Mouse (Mus musculus) heart, embryonic 13.5 days (tissue): ENCODE data around the gene Rapgef6. TPM values are rescaled to one million over a fixed set of nuclear protein-coding genes. Genes with fewer than 3 reads are reported as not detected.

Experiments used
- ATAC-seq: fragments of 200-750 bp; cut with Nextera tagmentation; 2 replicates; pipeline ENCODE4 v1.8.0; 2017; ENCODE audit warnings: moderate TSS enrichment; ENCODE audit not compliant: insufficient number of reproducible peaks, low FRiP score, low TSS enrichment; ENCODE audit errors: extremely low read depth
- H3K27ac ChIP-seq: fragments of 300-500 bp; sonication (generic); replicated peaks from 2 replicates; pipeline ENCODE4 v1.5.1; 2015; ENCODE audit warnings: moderate library complexity, mild to moderate bottlenecking, inconsistent platforms
- H3K27me3 ChIP-seq: fragments of 300-500 bp; sonication (generic); replicated peaks from 2 replicates; pipeline ENCODE4 v1.6.1; 2015; ENCODE audit warnings: mild to moderate bottlenecking, inconsistent platforms
- H3K36me3 ChIP-seq: fragments of 300-500 bp; sonication (generic); 2 replicates; pipeline ENCODE4 v1.6.1; 2015; ENCODE audit warnings: mild to moderate bottlenecking, inconsistent platforms
- H3K4me1 ChIP-seq: fragments of 300-500 bp; sonication (generic); 2 replicates; pipeline ENCODE4 v1.6.1; 2015; ENCODE audit warnings: inconsistent platforms
- H3K4me2 ChIP-seq: fragments of 300-500 bp; sonication (generic); 2 replicates; pipeline ENCODE4 v1.6.1; 2015; ENCODE audit warnings: inconsistent platforms, mild to moderate bottlenecking, moderate library complexity
- H3K4me3 ChIP-seq: fragments of 300-500 bp; sonication (generic); 2 replicates; pipeline ENCODE4 v1.5.1; 2015; ENCODE audit warnings: moderate library complexity, mild to moderate bottlenecking, inconsistent platforms
- H3K9ac ChIP-seq: fragments of 300-500 bp; sonication (generic); 2 replicates; pipeline ENCODE4 v1.6.1; 2015; ENCODE audit warnings: inconsistent platforms, mild to moderate bottlenecking, moderate library complexity
- H3K9me3 ChIP-seq: fragments of 300-500 bp; sonication (generic); 2 replicates; pipeline ENCODE4 v1.6.1; 2016; ENCODE audit warnings: inconsistent platforms
- WGBS: fragments of 180-500 bp; shearing (Covaris S2); methylation state at CpG from one replicate; pipeline ENCODE4 v1.1.7; 2015; ENCODE audit warnings: mixed read lengths; 5-methylcytosine and 5-hydroxymethylcytosine counted together
- polyA plus RNA-seq: library from polyadenylated mRNA; unstranded; fragments of >200 nt; fragmentation: Nextera tagmentation; extraction: Ambion mirVana; gene quantifications from 2 replicates; pipeline ENCODE4 v1.2.1, GENCODE M21; 2015

Rapgef6 gene
- polyA plus RNA-seq, 1 experiment from 2014 or later, result 24.0 TPM

DNA sequence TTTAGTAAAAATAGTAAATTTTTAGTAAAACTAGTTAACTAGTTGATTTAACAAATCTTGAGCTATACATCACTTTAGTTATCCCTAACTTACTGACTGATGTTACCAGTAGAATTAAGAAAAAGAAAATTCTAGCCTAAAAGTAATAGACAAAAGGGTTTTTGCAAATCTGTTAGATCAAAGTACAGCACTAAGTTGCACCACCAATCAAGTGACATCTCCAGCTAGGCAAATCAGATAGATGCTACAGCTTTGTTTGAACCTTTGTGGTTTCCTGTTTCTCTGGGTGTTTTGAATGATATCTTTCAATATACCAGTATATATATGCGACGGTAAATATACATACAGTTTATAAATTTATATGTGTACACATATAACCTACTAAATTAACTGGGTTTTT, 99.1 kb downstream of the Rapgef6 start:
- H3K9ac ChIP-seq, result no peak overlapping the region
- no peak overlapping the region for H3K27ac ChIP-seq
- H3K4me1 ChIP-seq, result no peaks in the 10 kb centered on the region
- H3K4me2 ChIP-seq, result no peak overlapping the region
- H3K4me3 ChIP-seq, result no peak overlapping the region
- ATAC-seq, result no peak
- H3K9me3 ChIP-seq, result no peaks in the 10 kb centered on the region
- H3K27me3 ChIP-seq, result no peaks in the 10 kb centered on the region
- H3K36me3 ChIP-seq, result peaks cover 18% of the 10 kb centered on the region
- WGBS, result 92% methylated on average over 2 of the region's 2 CpGs

DNA sequence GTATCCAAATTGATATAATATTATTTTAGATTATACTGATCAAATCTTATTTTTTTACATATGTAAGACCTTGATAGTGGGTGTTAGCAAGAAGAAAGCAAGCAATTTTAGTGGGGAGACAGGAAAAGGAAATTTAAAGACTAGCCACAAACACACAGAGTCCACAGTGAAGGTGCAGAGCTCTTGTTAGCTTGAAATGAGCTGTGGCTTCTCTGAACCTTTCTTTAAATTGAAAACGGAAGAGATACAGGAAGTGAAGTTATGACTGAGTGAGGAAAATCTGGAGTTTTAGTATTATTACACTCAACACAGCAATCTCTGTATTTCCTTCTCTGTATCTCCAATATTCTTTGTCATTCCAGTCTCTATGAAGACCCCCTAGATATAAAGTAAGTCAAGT, 104.3 kb downstream of the Rapgef6 start:
- Histone ChIP-seq H3K4me3 (no peak overlapping the region), H3K27ac (no peak overlapping the region), H3K4me1 (no peaks in the 10 kb centered on the region), H3K36me3 (peaks cover 32% of the 10 kb centered on the region), H3K27me3 (no peaks in the 10 kb centered on the region), H3K4me2 (no peak overlapping the region), H3K9ac (no peak overlapping the region), H3K9me3 (no peaks in the 10 kb centered on the region)
- ATAC-seq, result no peak
- WGBS, result 63% methylated on average over 1 of the region's 1 CpGs

DNA sequence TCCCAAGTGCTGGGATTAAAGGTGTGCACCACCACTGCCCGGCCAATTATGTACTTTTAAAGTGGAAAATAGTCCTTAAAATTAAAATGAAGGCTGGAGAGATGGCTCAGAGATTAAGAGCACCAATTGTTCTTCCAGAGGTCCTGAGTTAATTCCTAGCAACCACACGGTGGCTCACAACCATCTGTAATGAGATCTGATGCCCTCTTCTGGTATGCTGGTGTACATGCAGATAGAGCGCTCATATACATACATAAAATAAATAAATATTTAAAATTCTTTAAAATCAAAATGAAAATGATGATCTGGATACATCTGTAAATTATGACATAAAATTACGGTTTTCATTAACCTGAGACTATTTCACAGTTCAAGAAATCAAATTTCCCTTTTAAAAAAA, 123.8 kb downstream of the Rapgef6 start:
- peaks cover 58% of the 10 kb centered on the region for H3K36me3 ChIP-seq
- no peak overlapping the region for H3K4me2 ChIP-seq
- H3K27ac ChIP-seq, result no peak overlapping the region
- peaks cover 3% of the 10 kb centered on the region; the same call in 1 of the 2 replicates for H3K9me3 ChIP-seq
- H3K4me3 ChIP-seq, result no peak overlapping the region
- ATAC-seq, result no peak
- 0 out of 2 replicates have a peak, but pooled peaks cover 3% of the 10 kb centered on the region for H3K4me1 ChIP-seq
- 90% methylated on average over 4 of the region's 4 CpGs for WGBS
- H3K9ac ChIP-seq, result no peak overlapping the region
- H3K27me3 ChIP-seq, result no peaks in the 10 kb centered on the region

DNA sequence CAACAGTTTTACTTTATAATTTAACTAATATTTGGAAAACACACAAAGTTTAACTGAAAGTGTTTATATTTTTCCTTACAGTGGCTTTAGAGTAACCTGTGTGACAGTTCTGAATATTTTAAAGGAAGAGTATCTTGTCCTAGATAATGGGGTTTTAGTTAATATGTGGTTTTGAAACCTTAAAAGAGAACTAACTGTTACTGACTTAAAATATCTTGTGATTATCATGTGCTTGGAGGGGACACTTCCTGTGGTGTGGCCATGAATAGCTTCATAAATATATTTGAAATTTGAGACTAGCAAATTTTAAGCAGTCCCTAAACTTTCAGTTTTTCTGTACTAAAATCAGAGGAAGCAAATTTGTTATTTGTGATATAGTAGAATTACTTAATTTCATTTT, 125.9 kb downstream of the Rapgef6 start:
- Histone ChIP-seq H3K9ac (no peak overlapping the region), H3K9me3 (peaks cover 3% of the 10 kb centered on the region; the same call in 1 of the 2 replicates), H3K36me3 (peaks cover 49% of the 10 kb centered on the region), H3K27ac (no peak overlapping the region), H3K4me1 (0 out of 2 replicates have a peak, but pooled peaks cover 3% of the 10 kb centered on the region), H3K27me3 (no peaks in the 10 kb centered on the region), H3K4me2 (no peak overlapping the region), H3K4me3 (no peak overlapping the region)
- ATAC-seq, result no peak

DNA sequence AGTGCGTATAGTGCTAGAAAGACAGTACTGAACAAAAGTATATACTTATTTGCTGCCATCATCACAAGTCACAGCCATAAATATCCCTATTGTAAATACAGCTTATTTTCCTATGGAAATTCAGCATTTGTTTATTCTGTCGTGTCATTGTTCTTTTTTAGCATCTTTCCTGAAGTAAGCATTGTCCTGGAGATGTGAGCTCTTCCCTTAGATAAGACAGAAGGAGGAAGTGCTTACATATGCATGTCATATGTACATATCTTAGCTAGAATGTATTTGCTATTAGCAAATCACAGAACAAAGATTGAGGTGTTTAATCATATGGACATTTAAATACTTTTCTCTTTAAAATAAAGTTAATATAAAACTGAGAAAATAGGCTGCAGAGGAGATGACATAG, 132.8 kb downstream of the Rapgef6 start:
- no peaks in the 10 kb centered on the region for H3K9me3 ChIP-seq
- no peak overlapping the region for H3K27ac ChIP-seq
- H3K27me3 ChIP-seq, result no peaks in the 10 kb centered on the region
- WGBS, result 76% methylated on average over 2 of the region's 2 CpGs
- peaks cover 53% of the 10 kb centered on the region for H3K36me3 ChIP-seq
- no peak for ATAC-seq
- no peak overlapping the region for H3K4me3 ChIP-seq
- H3K4me2 ChIP-seq, result no peak overlapping the region
- no peaks in the 10 kb centered on the region for H3K4me1 ChIP-seq
- H3K9ac ChIP-seq, result no peak overlapping the region

DNA sequence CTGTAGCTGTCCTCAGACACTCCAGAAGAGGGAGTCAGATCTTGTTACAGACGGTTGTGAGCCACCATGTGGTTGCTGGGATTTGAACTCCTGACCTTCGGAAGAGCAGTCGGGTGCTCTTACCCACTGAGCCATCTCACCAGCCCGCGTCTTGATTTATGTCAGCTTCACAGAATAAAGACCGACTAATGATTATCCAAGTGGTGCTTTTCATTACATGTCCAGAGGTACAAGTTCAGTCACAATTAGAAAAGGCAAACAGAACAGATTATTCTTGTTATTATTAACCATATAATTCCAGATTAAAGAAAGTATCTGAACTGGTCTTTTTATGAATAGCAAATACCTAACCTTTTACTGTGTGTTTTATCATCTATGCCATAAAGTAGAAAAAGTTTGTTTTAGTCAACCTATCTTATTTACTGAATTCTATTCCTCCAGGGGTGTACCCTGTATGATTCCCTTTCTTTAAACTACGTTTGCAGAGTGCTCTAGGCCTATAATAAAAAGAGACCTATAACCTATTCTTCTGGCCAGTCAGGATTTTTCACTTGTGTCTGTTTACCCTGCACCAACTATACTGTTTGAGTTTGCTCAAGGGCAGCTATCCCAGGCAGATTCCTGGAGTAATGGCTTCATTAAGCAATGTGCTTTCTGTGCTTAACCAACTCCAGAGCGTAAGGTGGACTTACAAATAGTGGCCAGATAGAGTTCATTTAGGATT, 151.1 kb downstream of the Rapgef6 start:
- H3K4me1 ChIP-seq, result no peaks in the 10 kb centered on the region
- H3K4me2 ChIP-seq, result no peak overlapping the region
- H3K9me3 ChIP-seq, result no peaks in the 10 kb centered on the region
- H3K27me3 ChIP-seq, result no peaks in the 10 kb centered on the region
- 84% methylated on average over 8 of the region's 8 CpGs for WGBS
- H3K27ac ChIP-seq, result no peak overlapping the region
- H3K9ac ChIP-seq, result no peak overlapping the region
- no peak overlapping the region for H3K4me3 ChIP-seq
- ATAC-seq, result no peak
- peaks cover 37% of the 10 kb centered on the region for H3K36me3 ChIP-seq

DNA sequence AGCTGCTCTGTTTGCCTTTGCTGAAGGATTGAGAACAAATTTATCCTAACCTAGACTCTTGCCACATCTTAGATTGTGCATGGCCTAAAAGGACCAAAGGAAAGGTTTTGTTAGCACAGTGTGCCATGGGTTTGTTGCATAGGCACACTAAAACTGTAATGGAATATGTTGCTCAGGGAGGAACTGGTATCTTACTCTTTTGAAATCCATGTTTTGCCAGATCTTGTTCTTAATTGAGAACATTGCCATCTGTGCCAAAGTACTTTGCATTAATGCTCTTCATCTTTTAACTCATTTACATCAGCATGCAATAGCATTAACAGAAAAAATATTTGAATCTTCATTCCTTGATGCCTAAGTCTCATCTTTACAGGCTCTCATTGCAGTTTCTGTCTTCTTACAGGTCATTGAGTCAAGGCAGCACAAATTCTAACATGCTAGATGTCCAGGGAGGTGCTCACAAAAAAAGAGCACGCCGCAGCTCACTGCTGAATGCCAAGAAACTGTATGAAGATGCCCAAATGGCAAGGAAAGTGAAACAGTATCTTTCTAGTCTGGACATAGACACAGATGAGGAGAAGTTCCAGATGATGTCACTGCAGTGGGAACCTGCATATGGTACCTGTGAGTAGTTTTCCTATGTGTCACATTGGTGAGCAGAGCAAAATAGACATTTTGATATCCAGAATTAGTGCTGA, 153.3 kb downstream of the Rapgef6 start:
- 92% methylated on average over 2 of the region's 2 CpGs for WGBS
- ATAC-seq, result no peak
- Histone ChIP-seq H3K9me3 (no peaks in the 10 kb centered on the region), H3K27ac (no peak overlapping the region), H3K9ac (no peak overlapping the region), H3K4me1 (no peaks in the 10 kb centered on the region), H3K4me2 (no peak overlapping the region), H3K36me3 (peaks cover 47% of the 10 kb centered on the region), H3K4me3 (no peak overlapping the region), H3K27me3 (no peaks in the 10 kb centered on the region)

DNA sequence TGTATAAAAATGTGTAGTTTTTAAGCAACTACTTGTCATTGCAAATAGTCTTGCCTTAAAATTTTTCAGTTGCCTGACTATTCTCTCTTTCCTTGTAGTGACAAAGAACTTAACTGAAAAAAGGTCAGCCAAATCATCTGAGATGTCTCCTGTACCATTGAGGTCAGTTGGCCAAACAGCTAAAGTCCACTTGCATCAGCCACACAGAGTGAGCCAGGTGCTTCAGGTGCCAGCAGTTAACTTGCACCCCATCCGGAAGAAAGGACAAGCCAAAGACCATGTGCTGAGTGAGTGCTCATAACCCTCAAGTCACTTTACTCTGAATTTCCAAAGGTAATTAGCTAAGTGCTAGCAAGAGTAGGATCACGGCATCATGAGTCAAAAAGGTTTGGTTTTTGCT, 156.5 kb downstream of the Rapgef6 start:
- H3K27me3 ChIP-seq, result no peaks in the 10 kb centered on the region
- H3K9ac ChIP-seq, result no peak overlapping the region
- H3K4me3 ChIP-seq, result no peak overlapping the region
- no peak for ATAC-seq
- no peaks in the 10 kb centered on the region for H3K4me1 ChIP-seq
- no peak overlapping the region for H3K27ac ChIP-seq
- 92% methylated on average over 2 of the region's 2 CpGs for WGBS
- H3K36me3 ChIP-seq, result peaks cover 65% of the 10 kb centered on the region
- H3K4me2 ChIP-seq, result no peak overlapping the region
- H3K9me3 ChIP-seq, result no peaks in the 10 kb centered on the region

DNA sequence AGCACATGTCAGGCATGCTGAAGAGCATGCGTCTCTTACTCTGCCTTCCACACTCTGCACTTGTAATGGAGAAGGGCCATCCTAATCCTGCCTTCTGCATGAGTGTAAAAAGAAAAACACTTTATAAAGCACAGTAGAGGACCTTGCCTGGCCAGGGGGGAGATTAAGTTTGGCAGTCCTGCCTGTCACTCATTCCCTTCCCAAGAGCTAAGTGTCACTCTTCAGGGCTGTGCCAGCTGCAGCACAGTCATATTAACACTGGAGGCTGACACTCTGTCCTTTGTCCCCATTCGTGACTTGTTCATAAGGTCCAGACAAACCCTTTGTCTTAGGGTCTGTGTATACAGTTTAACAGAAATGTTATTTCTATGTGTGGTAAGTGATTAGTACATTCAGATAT, 162.2 kb downstream of the Rapgef6 start:
- H3K4me1 ChIP-seq, result no peaks in the 10 kb centered on the region
- no peak for ATAC-seq
- H3K4me3 ChIP-seq, result no peak overlapping the region
- H3K9me3 ChIP-seq, result no peaks in the 10 kb centered on the region
- H3K27ac ChIP-seq, result no peak overlapping the region
- H3K36me3 ChIP-seq, result peaks cover 69% of the 10 kb centered on the region
- H3K27me3 ChIP-seq, result no peaks in the 10 kb centered on the region
- H3K4me2 ChIP-seq, result no peak overlapping the region
- 73% methylated on average over 2 of the region's 2 CpGs for WGBS
- no peak overlapping the region for H3K9ac ChIP-seq

DNA sequence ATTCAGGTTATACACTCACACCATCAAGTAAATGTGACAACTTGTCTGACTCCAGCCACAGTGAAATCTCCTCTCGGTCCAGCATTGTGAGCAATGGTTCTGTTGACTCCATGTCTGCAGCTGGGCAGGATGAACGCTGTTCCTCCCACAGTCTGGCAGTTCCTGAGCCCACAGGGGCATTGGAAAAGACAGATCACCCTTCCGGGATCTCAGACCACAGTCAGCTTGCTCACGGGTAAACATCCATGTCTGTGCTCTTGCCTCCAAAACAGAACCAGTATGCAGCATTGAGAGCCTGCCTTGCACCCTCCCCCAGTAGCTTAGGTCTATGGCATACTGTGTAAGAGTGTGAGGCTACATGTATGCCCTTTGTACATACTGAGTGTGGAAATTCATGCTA, 167.5 kb downstream of the Rapgef6 start:
- no peak for ATAC-seq
- no peaks in the 10 kb centered on the region for H3K27me3 ChIP-seq
- H3K9ac ChIP-seq, result no peak overlapping the region
- no peaks in the 10 kb centered on the region for H3K4me1 ChIP-seq
- no peaks in the 10 kb centered on the region for H3K9me3 ChIP-seq
- H3K36me3 ChIP-seq, result peaks cover 78% of the 10 kb centered on the region
- 84% methylated on average over 4 of the region's 4 CpGs for whole genome bisulfite sequencing
- no peak overlapping the region for H3K4me2 ChIP-seq
- H3K4me3 ChIP-seq, result no peak overlapping the region
- H3K27ac ChIP-seq, result no peak overlapping the region

DNA sequence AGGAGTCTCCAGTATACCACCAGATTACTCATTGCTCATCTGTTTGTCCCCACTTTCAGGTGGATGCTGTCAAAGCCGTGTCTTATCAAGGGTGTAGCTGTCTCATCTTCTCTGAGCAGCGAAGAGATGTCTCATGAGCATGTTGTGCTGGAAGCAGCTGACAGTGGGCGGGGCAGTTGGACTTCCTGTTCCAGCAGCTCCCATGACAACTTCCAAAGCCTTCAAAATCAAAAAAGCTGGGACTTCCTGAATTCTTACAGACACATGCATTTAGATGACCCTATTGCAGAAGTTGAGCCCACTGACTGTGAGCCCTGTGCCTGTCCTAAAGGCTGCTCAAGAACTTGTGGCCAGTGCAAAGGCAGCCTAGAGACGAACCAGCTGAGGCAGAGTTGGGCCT, 168.5 kb downstream of the Rapgef6 start:
- H3K36me3 ChIP-seq, result peaks cover 78% of the 10 kb centered on the region
- no peak overlapping the region for H3K4me2 ChIP-seq
- no peak overlapping the region for H3K4me3 ChIP-seq
- H3K9me3 ChIP-seq, result no peaks in the 10 kb centered on the region
- ATAC-seq, result no peak
- no peak overlapping the region for H3K9ac ChIP-seq
- no peaks in the 10 kb centered on the region for H3K4me1 ChIP-seq
- 72% methylated on average over 4 of the region's 4 CpGs for WGBS
- no peaks in the 10 kb centered on the region for H3K27me3 ChIP-seq
- H3K27ac ChIP-seq, result no peak overlapping the region

DNA sequence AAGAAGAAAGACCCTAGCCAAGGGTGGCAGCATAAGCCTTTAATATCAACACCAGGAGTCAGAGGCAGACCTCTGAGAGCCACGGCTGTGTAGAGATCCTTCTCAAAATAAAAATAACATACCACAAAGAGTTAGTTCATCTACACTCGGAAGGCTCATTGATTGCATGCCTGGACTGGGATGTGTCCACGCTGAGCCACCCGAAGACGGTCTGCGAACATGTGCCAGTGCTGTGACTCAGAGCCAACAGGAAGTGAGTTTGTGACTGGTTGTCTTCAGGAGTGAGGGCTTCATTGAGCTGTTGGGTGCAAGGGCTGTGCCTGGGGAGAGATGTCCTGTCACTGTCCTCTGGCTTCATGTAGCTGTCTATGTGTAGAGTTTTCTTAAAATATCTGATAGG, 171.0 kb downstream of the Rapgef6 start:
- WGBS, result 68% methylated on average over 6 of the region's 6 CpGs
- H3K27me3 ChIP-seq, result no peaks in the 10 kb centered on the region
- H3K9me3 ChIP-seq, result no peaks in the 10 kb centered on the region
- no peaks in the 10 kb centered on the region for H3K4me1 ChIP-seq
- peaks cover 80% of the 10 kb centered on the region for H3K36me3 ChIP-seq
- no peak overlapping the region for H3K4me3 ChIP-seq
- H3K9ac ChIP-seq, result no peak overlapping the region
- H3K27ac ChIP-seq, result no peak overlapping the region
- no peak overlapping the region for H3K4me2 ChIP-seq
- no peak for ATAC-seq
